26 mouse cellular contexts compared by ENCODE assay signal in genomic region chr9:31894775-31895320, GRCm38 (mm10). TPM values are rescaled to one million over a fixed set of nuclear protein-coding genes. Genes with fewer than 3 reads are reported as not detected.
DNase-seq lines count a peak whose midpoint lies in the region; ATAC-seq and TF ChIP-seq lines count a peak whose summit lies in the region.
"Had no signal": no experiment of that assay in that cellular context is flagged by ENCODE, and none has a peak within 500 bp of the region (broad histone marks: within the 10 kb centered on the region; RNA-seq: fewer than 3 reads in every experiment).

No protein-coding gene starts in this region.

- no peak overlapping the region for H3K4me2 ChIP-seq in lung, postnatal 0 days (replicated peaks; ENCODE audit: low read depth, low read length)
- H3K4me2 ChIP-seq: forebrain, embryonic 15.5 days; hindbrain, embryonic 13.5 days; limb, embryonic 13.5 days; liver, embryonic 13.5 days had no signal

- H3K9me3 ChIP-seq in lung, postnatal 0 days (ENCODE audit: low read length), result no peaks in the 10 kb centered on the region
- H3K9me3 ChIP-seq: forebrain, embryonic 15.5 days; hindbrain, embryonic 13.5 days; limb, embryonic 13.5 days; liver, embryonic 13.5 days; megakaryocyte, embryonic 14.5 days had no signal

- DNase-seq in heart, adult 11 months, result peak; percentile 68
- no peak for DNase-seq in heart, postnatal 4 days
- DNase-seq in lung, postnatal 36 days, result peak; percentile 4
- no peak for DNase-seq in lung, postnatal 0 days (ENCODE audit: low spot score)
- peak; percentile 19 for DNase-seq in urinary bladder, postnatal 14 days (ENCODE audit: low spot score)
- no peak for DNase-seq in urinary bladder, adult 2 months (ENCODE audit: low spot score)
- no peak for DNase-seq in thymus, postnatal 0 days (ENCODE audit: low spot score)
- DNase-seq in ovary, postnatal 14 days (ENCODE audit: low spot score), result no peak
- DNase-seq: adrenal gland, postnatal 10 days; cerebellum, adult 11 months; cerebellum, postnatal 14 days; gastrocnemius, postnatal 14 days; heart, postnatal 10 days; kidney, adult 11 months; liver, embryonic 13.5 days; lung, postnatal 14 days; thymus, postnatal 25 days had no signal

- ATAC-seq in lung, postnatal 0 days, result no peak
- ATAC-seq: activated CD4-positive, CD25-positive, alpha-beta regulatory T cell, adult 4 months; CD4-positive, CD25-positive, alpha-beta regulatory T cell, adult 4 months; forebrain, embryonic 15.5 days; Patski had no signal

- 51% methylated on average over 10 of the region's 10 CpGs for whole genome bisulfite sequencing in lung, postnatal 0 days

- no peak overlapping the region for H3K4me3 ChIP-seq in lung, postnatal 0 days (ENCODE audit: low read depth, low read length)
- H3K4me3 ChIP-seq: forebrain, embryonic 15.5 days; hindbrain, embryonic 13.5 days; limb, embryonic 13.5 days; liver, embryonic 13.5 days; megakaryocyte, embryonic 14.5 days had no signal

- H3K36me3 ChIP-seq in lung, postnatal 0 days (ENCODE audit: insufficient read depth, low read length), result no peaks in the 10 kb centered on the region
- H3K36me3 ChIP-seq: forebrain, embryonic 15.5 days; hindbrain, embryonic 13.5 days; limb, embryonic 13.5 days; liver, embryonic 13.5 days had no signal

- TF ChIP-seq CTCF in lung, postnatal 0 days (IDR thresholded peaks at IDR 0.05), result no peak

- no peak for TF ChIP-seq EP300 in lung, postnatal 0 days (IDR thresholded peaks at IDR 0.05)

- no peaks in the 10 kb centered on the region for H3K27me3 ChIP-seq in lung, postnatal 0 days (replicated peaks; ENCODE audit: insufficient read depth, low read length)
- H3K27me3 ChIP-seq: forebrain, embryonic 15.5 days; hindbrain, embryonic 13.5 days; limb, embryonic 13.5 days; liver, embryonic 13.5 days; Patski had no signal

- no peaks in the 10 kb centered on the region for H3K4me1 ChIP-seq in lung, postnatal 0 days (ENCODE audit: insufficient read depth, low read depth, low read length)
- H3K4me1 ChIP-seq: forebrain, embryonic 15.5 days; liver, embryonic 13.5 days; megakaryocyte, embryonic 14.5 days had no signal

- H3K9ac ChIP-seq in lung, postnatal 0 days (replicated peaks; ENCODE audit: low read depth), result no peak overlapping the region
- H3K9ac ChIP-seq: forebrain, embryonic 15.5 days; hindbrain, embryonic 13.5 days; limb, embryonic 13.5 days; liver, embryonic 13.5 days had no signal

- H3K27ac ChIP-seq in lung, postnatal 0 days (ENCODE audit: low read length), result no peak overlapping the region
- H3K27ac ChIP-seq: forebrain, embryonic 15.5 days; hindbrain, embryonic 13.5 days; limb, embryonic 13.5 days; liver, embryonic 13.5 days had no signal

RNA-seq across cellular contexts. Expression of gene Barx2, which starts 18.4 kb away (rescaled TPM):
- total RNA-seq in heart, postnatal 4 days (2021), result under 1 TPM in 1 of 2 experiments, not detected in 1; 0.14 TPM
- 0.37 and 0.39 TPM in 2 replicates for polyA plus RNA-seq in lung, postnatal 0 days (2015; fragmentation: Nextera tagmentation; extraction: Ambion mirVana)
- polyA plus RNA-seq in urinary bladder, adult 2 months (2012; rRNA removed), result 0.63 and 0.69 TPM in 2 replicates
- polyA plus RNA-seq in thymus, postnatal 0 days (2015; fragmentation: Nextera tagmentation; extraction: Ambion mirVana), result 0.08 and 0.10 TPM in 2 replicates
- total RNA-seq: heart, postnatal 10 days had no signal
- polyA plus RNA-seq: CD4-positive, CD25-positive, alpha-beta regulatory T cell, adult 4 months; hindbrain, embryonic 13.5 days; kidney, embryonic 16.5 days; liver, embryonic 13.5 days; neural tube, embryonic 14.5 days had no signal

Comparison
In these comparisons a context has a peak if more than half of its experiments do, and no peak if none do; other contexts are left out.
1. DNase-seq: peak in heart, adult 11 months (single experiment), lung, postnatal 36 days (single experiment) and urinary bladder, postnatal 14 days (single experiment); none in heart, postnatal 4 days (single experiment), lung, postnatal 0 days (single experiment), urinary bladder, adult 2 months (single experiment), thymus, postnatal 0 days (single experiment) and ovary, postnatal 14 days (single experiment).